Mouse (Mus musculus): Measurements from ENCODE around the gene Gab2.

The Gab2 gene

GRCm38 (mm10) chr7:97311620-97312019, 230.2 kb downstream of the Gab2 start:
- in situ Hi-C loops (cut with MboI; ENCODE audit: unreplicated experiment in 2 of 2) = no loop called here

- in situ Hi-C loops (cut with MboI; ENCODE audit: unreplicated experiment in 2 of 2) = no loop called here
Observed at GRCm38 (mm10) chr7:97312196-97312595, 230.8 kb downstream of the Gab2 start.

GRCm38 (mm10) chr7:97312856-97313255, 231.5 kb downstream of the Gab2 start:
- in situ Hi-C loops (cut with MboI; ENCODE audit: unreplicated experiment in 2 of 2) = no loop called here

- in situ Hi-C loops (cut with MboI; ENCODE audit: unreplicated experiment in 2 of 2) = no loop called here
Observed at GRCm38 (mm10) chr7:97313364-97313995, 232.1 kb downstream of the Gab2 start.

GRCm38 (mm10) chr7:97314646-97315045, 233.3 kb downstream of the Gab2 start:
- in situ Hi-C loops (cut with MboI; ENCODE audit: unreplicated experiment in 2 of 2) = no loop called here

GRCm38 (mm10) chr7:97315656-97316055, 234.3 kb downstream of the Gab2 start:
- in situ Hi-C loops (cut with MboI; ENCODE audit: unreplicated experiment in 2 of 2) = no loop called here

- in situ Hi-C loops (cut with MboI; ENCODE audit: unreplicated experiment in 2 of 2) = no loop called here
Observed at GRCm38 (mm10) chr7:97317706-97318105, 236.3 kb downstream of the Gab2 start.

- in situ Hi-C loops (cut with MboI; ENCODE audit: unreplicated experiment in 2 of 2) = no loop called here
Observed at GRCm38 (mm10) chr7:97324342-97324741, 243.0 kb downstream of the Gab2 start.

- in situ Hi-C loops (cut with MboI; ENCODE audit: unreplicated experiment in 2 of 2) = no loop called here
Observed at GRCm38 (mm10) chr7:97325156-97325985, 244.0 kb downstream of the Gab2 start.

- in situ Hi-C loops (cut with MboI; ENCODE audit: unreplicated experiment in 2 of 2) = no loop called here
Observed at GRCm38 (mm10) chr7:97327376-97327775, 246.0 kb downstream of the Gab2 start.

GRCm38 (mm10) chr7:97328891-97329588, 247.7 kb downstream of the Gab2 start:
- in situ Hi-C loops (cut with MboI; ENCODE audit: unreplicated experiment in 2 of 2) = no loop called here

GRCm38 (mm10) chr7:97329676-97330075, 248.3 kb downstream of the Gab2 start:
- in situ Hi-C loops (cut with MboI; ENCODE audit: unreplicated experiment in 2 of 2) = no loop called here

- in situ Hi-C loops (cut with MboI; ENCODE audit: unreplicated experiment in 2 of 2) = no loop called here
Observed at GRCm38 (mm10) chr7:97330931-97331645, 249.7 kb downstream of the Gab2 start.

- in situ Hi-C loops (cut with MboI; ENCODE audit: unreplicated experiment in 2 of 2) = no loop called here
Observed at GRCm38 (mm10) chr7:97331726-97332666, 250.6 kb downstream of the Gab2 start, which contains the start of the genes Usp35 and Kctd21. Gene Usp35, minus strand, starts transcription at chr7:97332020. Gene Kctd21, plus strand, starts transcription at chr7:97332327.

- in situ Hi-C loops (cut with MboI; ENCODE audit: unreplicated experiment in 2 of 2) = no loop called here
Observed at GRCm38 (mm10) chr7:97332667-97333041, 251.3 kb downstream of the Gab2 start.

GRCm38 (mm10) chr7:97333113-97333898, 251.9 kb downstream of the Gab2 start:
- in situ Hi-C loops (cut with MboI; ENCODE audit: unreplicated experiment in 2 of 2) = no loop called here

- in situ Hi-C loops (cut with MboI; ENCODE audit: unreplicated experiment in 2 of 2) = no loop called here
Observed at GRCm38 (mm10) chr7:97334406-97334805, 253.0 kb downstream of the Gab2 start.

GRCm38 (mm10) chr7:97336678-97337077, 255.3 kb downstream of the Gab2 start:
- in situ Hi-C loops (cut with MboI; ENCODE audit: unreplicated experiment in 2 of 2) = no loop called here

- in situ Hi-C loops (cut with MboI; ENCODE audit: unreplicated experiment in 2 of 2) = no loop called here
Observed at GRCm38 (mm10) chr7:97338593-97338992, 257.2 kb downstream of the Gab2 start.

Measured in v-Abl transformed pro-B cells (cell line).